Mouse (Mus musculus) brain, embryonic 14.5 days (tissue): ENCODE data around the gene Vill.

Experiments used
- CTCF ChIP-seq: fragments of 200-500 bp; IDR thresholded peaks from 2 replicates; pipeline ENCODE4 v1.5.1; 2012; ENCODE audit warnings: inconsistent platforms, mild to moderate bottlenecking, moderate library complexity, borderline replicate concordance; ENCODE audit not compliant: insufficient read depth, insufficient read length; ENCODE audit errors: extremely low read depth
- POLR2A ChIP-seq: fragments of 200-500 bp; IDR thresholded peaks from 2 replicates; pipeline ENCODE4 v1.6.1; 2012; ENCODE audit warnings: mild to moderate bottlenecking, inconsistent platforms, borderline replicate concordance; ENCODE audit not compliant: poor library complexity, insufficient read depth, insufficient read length, severe bottlenecking; ENCODE audit errors: extremely low read depth

GRCm38 (mm10) chr9:119119409-119120167 lies 67.0 kb downstream of the Vill start:
- TF ChIP-seq POLR2A (no peak), CTCF (no peak)
